Mouse (Mus musculus): Measurements from ENCODE around the gene Arrb2. TPM values are rescaled to one million over a fixed set of nuclear protein-coding genes. Genes with fewer than 3 reads are reported as not detected.
"Not testable (repeated sequence)": the region's sequence is repeated elsewhere in the genome, so short reads cannot be mapped to it uniquely, and the experiment has no call there.

Gene Arrb2
- total RNA-seq (2021): 10 to 100 TPM; 11.0 TPM
- long read RNA-seq, experiment 1, partial matches to known transcripts: 0 of 3 reads
- long read RNA-seq, experiment 1, other reads (novel, unspliced or antisense): 1 of 3 reads
- long read RNA-seq, experiment 2, partial matches to known transcripts: 0 of 2 reads
- long read RNA-seq, experiment 2, other reads (novel, unspliced or antisense): 0 of 2 reads

GRCm38 (mm10) chr11:70432048-70432894 is at the start of gene Arrb2:
TSS of gene Arrb2 (plus strand) at chr11:70432635.
- peak; percentile 99 for DNase-seq

GRCm38 (mm10) chr11:70384136-70384535 is 48.3 kb upstream of the Arrb2 start:
- DNase-seq: no peak

GRCm38 (mm10) chr11:70387436-70387835 is 45.0 kb upstream of the Arrb2 start:
- no peak for DNase-seq

GRCm38 (mm10) chr11:70389421-70389820 is 43.0 kb upstream of the Arrb2 start:
- DNase-seq: no peak

GRCm38 (mm10) chr11:70403598-70403997 is 28.8 kb upstream of the Arrb2 start:
- no peak for DNase-seq

- peak; percentile 81 for DNase-seq
These were observed 22.7 kb upstream of the Arrb2 start, which contains the start of gene Pelp1 for GRCm38 (mm10) chr11:70409594-70410296. TSS of gene Pelp1 (minus strand) at chr11:70410031.

- no peak for DNase-seq
These were observed 22.2 kb upstream of the Arrb2 start for GRCm38 (mm10) chr11:70410297-70410643.

GRCm38 (mm10) chr11:70412591-70412990 is 19.8 kb upstream of the Arrb2 start:
- DNase-seq: no peak

GRCm38 (mm10) chr11:70413961-70414360 is 18.5 kb upstream of the Arrb2 start:
- peak; percentile 70 for DNase-seq

GRCm38 (mm10) chr11:70418199-70418598 is 14.2 kb upstream of the Arrb2 start:
- no peak for DNase-seq

GRCm38 (mm10) chr11:70419486-70419885 is 12.9 kb upstream of the Arrb2 start:
- DNase-seq: no peak

GRCm38 (mm10) chr11:70426598-70426997 is 5.8 kb upstream of the Arrb2 start:
- not testable (repeated sequence) for DNase-seq

- DNase-seq: no peak
These were observed 861 bp upstream of the Arrb2 start for GRCm38 (mm10) chr11:70431574-70431973.

GRCm38 (mm10) chr11:70432895-70433568 is 597 bp downstream of the Arrb2 start:
- DNase-seq: no peak

- no peak for DNase-seq
These were observed 1.1 kb downstream of the Arrb2 start for GRCm38 (mm10) chr11:70433569-70433943.

- no peak for DNase-seq
These were observed 1.5 kb downstream of the Arrb2 start for GRCm38 (mm10) chr11:70433951-70434350.

GRCm38 (mm10) chr11:70435476-70435875 is 3.0 kb downstream of the Arrb2 start:
- DNase-seq: no peak

GRCm38 (mm10) chr11:70437426-70437825 is 5.0 kb downstream of the Arrb2 start:
- DNase-seq: no peak

GRCm38 (mm10) chr11:70438728-70439374 is 6.4 kb downstream of the Arrb2 start:
- no peak for DNase-seq

- DNase-seq: no peak
These were observed 8.2 kb downstream of the Arrb2 start for GRCm38 (mm10) chr11:70440637-70441036.

- DNase-seq: no peak
These were observed 9.4 kb downstream of the Arrb2 start for GRCm38 (mm10) chr11:70441882-70442281.

GRCm38 (mm10) chr11:70443964-70444363 is 11.5 kb downstream of the Arrb2 start:
- DNase-seq: no peak
